Mouse (Mus musculus): ENCODE measurements around the gene Tcf3. TPM values are rescaled to one million over a fixed set of nuclear protein-coding genes. Genes with fewer than 3 reads are reported as not detected.

Gene Tcf3
- polyA plus RNA-seq, 1 experiment = 101 TPM

DNA sequence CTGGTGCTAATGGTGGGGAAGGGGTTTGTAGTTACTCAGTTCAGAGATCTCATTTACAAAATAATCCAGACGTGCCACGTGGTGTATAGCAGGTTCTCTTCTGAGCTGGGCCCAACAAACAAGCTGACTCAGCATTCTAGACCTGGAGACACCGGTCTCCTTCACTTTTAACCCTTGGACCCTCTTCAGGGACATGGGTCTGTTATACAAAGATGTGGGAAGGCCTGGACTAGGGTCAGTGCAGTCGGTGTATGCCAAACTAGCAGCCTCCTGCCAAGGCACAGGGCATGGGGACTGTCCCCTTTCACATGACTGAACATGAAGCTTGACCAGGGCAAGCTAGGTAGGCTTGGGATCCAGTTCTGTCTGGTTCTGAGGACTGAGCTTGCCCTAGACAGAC is 26.9 kb upstream of the Tcf3 start:
- TF ChIP-seq CTCF (IDR thresholded peaks at IDR 0.05; ENCODE audit: extremely low read depth, insufficient read length, insufficient replicate concordance, low read depth, low read length) (no peak), POLR2A (IDR thresholded peaks at IDR 0.05; ENCODE audit: low read depth, low read length) (no peak)
- no peak overlapping the region for H3K4me3 ChIP-seq (ENCODE audit: low read depth, low read length)
- peaks cover 10% of the 10 kb centered on the region for H3K27me3 ChIP-seq (ENCODE audit: control insufficient read depth, insufficient read depth, low read length)
- WGBS = 47% methylated on average over 4 of the region's 4 CpGs
- no peak overlapping the region for H3K27ac ChIP-seq (ENCODE audit: insufficient read depth, low read depth, low read length)
- H3K4me1 ChIP-seq (ENCODE audit: control insufficient read depth, insufficient read depth, insufficient read length, low read length) = no peaks in the 10 kb centered on the region
- H3K36me3 ChIP-seq (ENCODE audit: control insufficient read depth, insufficient read depth, low read length) = no peaks in the 10 kb centered on the region

DNA sequence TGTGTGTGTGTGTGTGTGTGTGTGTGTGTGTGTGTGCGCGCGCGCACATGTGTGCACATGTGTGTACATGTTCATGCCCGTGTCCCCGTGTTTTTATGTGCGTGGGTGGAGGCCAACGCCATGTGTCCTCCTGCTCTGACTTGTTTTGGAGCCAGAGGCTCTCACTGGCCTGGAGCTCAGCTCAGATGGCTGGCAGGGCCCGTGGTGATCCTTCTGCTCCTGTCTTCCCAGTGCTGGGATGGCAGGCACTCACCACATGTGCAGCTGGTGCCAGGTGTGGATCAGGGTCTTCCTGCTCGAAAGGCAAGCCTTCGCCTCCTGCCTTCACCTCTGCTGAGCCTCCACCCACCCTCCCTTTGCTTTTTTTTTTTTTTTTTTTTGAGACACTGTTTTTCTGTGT is 26.2 kb upstream of the Tcf3 start:
- WGBS = 85% methylated on average over 11 of the region's 11 CpGs

DNA sequence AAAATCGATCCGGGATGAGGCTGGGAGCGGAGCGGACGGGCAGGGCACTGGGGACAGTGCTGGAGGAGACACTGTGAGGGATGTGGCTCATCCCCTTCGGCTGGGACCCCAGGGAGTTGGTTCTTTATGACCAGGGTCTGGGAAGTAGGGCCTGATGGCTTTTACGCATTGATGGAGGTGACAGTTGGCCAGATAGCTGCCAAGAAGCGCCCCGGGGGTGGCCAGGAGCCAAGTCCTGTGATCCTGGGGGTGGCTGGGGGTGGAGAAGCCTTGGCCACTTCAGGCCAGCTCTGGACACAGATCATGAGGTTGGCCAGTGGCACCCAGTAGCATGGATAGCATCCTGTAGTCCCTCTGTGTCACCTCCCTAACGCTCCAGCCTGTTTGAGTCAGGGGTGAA is 25.8 kb upstream of the Tcf3 start:
- Histone ChIP-seq H3K4me3 (ENCODE audit: low read depth, low read length) (no peak overlapping the region), H3K4me1 (ENCODE audit: control insufficient read depth, insufficient read depth, insufficient read length, low read length) (no peaks in the 10 kb centered on the region), H3K27me3 (ENCODE audit: control insufficient read depth, insufficient read depth, low read length) (peaks cover 3% of the 10 kb centered on the region; the same call in 1 of the 2 replicates), H3K36me3 (ENCODE audit: control insufficient read depth, insufficient read depth, low read length) (no peaks in the 10 kb centered on the region), H3K27ac (ENCODE audit: insufficient read depth, low read depth, low read length) (no peak overlapping the region)
- 73% methylated on average over 10 of the region's 10 CpGs for WGBS
- TF ChIP-seq POLR2A (IDR thresholded peaks at IDR 0.05; ENCODE audit: low read depth, low read length) (no peak), CTCF (IDR thresholded peaks at IDR 0.05; ENCODE audit: extremely low read depth, insufficient read length, insufficient replicate concordance, low read depth, low read length) (no peak)

More for the DNA sequence above, 26.2 kb upstream of the Tcf3 start:
- H3K27ac ChIP-seq (ENCODE audit: insufficient read depth, low read depth, low read length) = no peak overlapping the region
- H3K4me1 ChIP-seq (ENCODE audit: control insufficient read depth, insufficient read depth, insufficient read length, low read length) = no peaks in the 10 kb centered on the region
- H3K4me3 ChIP-seq (ENCODE audit: low read depth, low read length) = no peak overlapping the region
- no peak for TF ChIP-seq POLR2A (IDR thresholded peaks at IDR 0.05; ENCODE audit: low read depth, low read length)
- TF ChIP-seq CTCF (IDR thresholded peaks at IDR 0.05; ENCODE audit: extremely low read depth, insufficient read length, insufficient replicate concordance, low read depth, low read length) = no peak
- peaks cover 6% of the 10 kb centered on the region for H3K27me3 ChIP-seq (ENCODE audit: control insufficient read depth, insufficient read depth, low read length)
- no peaks in the 10 kb centered on the region for H3K36me3 ChIP-seq (ENCODE audit: control insufficient read depth, insufficient read depth, low read length)

DNA sequence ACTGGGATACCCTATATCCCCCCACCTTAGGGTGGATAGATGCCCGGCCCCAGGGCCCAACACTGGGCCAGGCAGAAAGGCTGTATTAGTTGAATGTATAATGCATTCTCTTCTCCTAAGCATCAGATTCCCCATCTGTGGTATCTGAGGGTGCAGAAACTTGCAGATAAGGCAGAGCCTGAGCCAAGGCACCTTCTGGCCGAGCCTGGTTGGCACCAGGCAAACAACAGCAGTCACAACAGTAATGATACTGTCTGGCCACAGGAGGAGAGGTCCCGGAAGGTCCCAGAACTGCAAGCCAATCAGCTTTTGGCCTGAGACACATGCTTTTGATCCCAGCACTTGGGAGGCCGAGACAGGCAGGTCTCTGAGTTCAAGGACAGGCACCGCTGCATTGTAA is 22.2 kb upstream of the Tcf3 start:
- H3K27ac ChIP-seq (ENCODE audit: insufficient read depth, low read depth, low read length) = no peak overlapping the region

DNA sequence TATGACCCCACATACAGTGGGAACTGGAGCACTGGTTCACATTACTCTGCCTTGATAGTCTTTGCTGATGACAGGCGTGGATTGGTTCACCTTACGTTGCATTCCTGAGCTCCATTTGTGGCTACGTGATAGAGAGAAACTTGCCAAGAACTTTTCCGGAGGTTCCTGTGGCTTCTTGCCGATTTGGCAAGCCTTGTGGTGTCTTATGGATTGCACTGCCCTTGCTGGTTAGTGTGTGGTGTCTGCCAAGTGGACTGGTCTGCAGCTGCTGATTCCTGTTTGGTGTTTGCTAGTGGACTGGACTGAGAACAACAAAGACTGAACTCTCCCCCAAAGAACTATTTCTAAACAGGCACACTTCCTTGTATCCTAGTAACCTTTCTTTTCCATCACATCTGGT is 21.3 kb upstream of the Tcf3 start:
- TF ChIP-seq CTCF (IDR thresholded peaks at IDR 0.05; ENCODE audit: extremely low read depth, insufficient read length, insufficient replicate concordance, low read depth, low read length) (no peak), POLR2A (IDR thresholded peaks at IDR 0.05; ENCODE audit: low read depth, low read length) (no peak)
- WGBS = 84% methylated on average over 5 of the region's 5 CpGs
- no peak overlapping the region for H3K4me3 ChIP-seq (ENCODE audit: low read depth, low read length)
- no peaks in the 10 kb centered on the region for H3K27me3 ChIP-seq (ENCODE audit: control insufficient read depth, insufficient read depth, low read length)
- no peaks in the 10 kb centered on the region for H3K36me3 ChIP-seq (ENCODE audit: control insufficient read depth, insufficient read depth, low read length)
- H3K4me1 ChIP-seq (ENCODE audit: control insufficient read depth, insufficient read depth, insufficient read length, low read length) = no peaks in the 10 kb centered on the region
- no peak overlapping the region for H3K27ac ChIP-seq (ENCODE audit: insufficient read depth, low read depth, low read length)

More for the DNA sequence above, 22.2 kb upstream of the Tcf3 start:
- Histone ChIP-seq H3K4me3 (ENCODE audit: low read depth, low read length) (no peak overlapping the region), H3K36me3 (ENCODE audit: control insufficient read depth, insufficient read depth, low read length) (no peaks in the 10 kb centered on the region), H3K27me3 (ENCODE audit: control insufficient read depth, insufficient read depth, low read length) (no peaks in the 10 kb centered on the region), H3K4me1 (ENCODE audit: control insufficient read depth, insufficient read depth, insufficient read length, low read length) (no peaks in the 10 kb centered on the region)
- 71% methylated on average over 5 of the region's 5 CpGs for WGBS
- TF ChIP-seq CTCF (IDR thresholded peaks at IDR 0.05; ENCODE audit: extremely low read depth, insufficient read length, insufficient replicate concordance, low read depth, low read length) = no peak
- TF ChIP-seq POLR2A (IDR thresholded peaks at IDR 0.05; ENCODE audit: low read depth, low read length) = no peak

DNA sequence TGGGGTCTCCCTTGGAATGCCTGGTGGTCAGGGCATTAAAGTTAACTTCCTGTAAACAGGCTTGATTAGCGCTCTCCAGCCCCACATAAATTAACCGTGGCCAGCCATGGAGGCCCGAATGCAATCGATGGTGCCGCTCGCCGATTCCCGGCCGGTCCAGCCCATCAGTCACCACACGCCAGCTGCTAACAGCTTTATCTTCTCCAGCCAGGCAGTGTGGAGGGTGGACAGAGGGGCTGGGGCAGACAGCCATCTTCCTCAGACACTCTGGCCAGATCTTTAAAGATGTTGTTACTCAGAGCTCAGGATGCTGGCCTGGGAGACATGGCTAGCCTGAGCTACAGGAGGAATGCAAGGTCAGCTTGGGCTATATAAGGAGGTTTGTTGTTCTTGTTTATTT is 20.2 kb upstream of the Tcf3 start:
- TF ChIP-seq CTCF (IDR thresholded peaks at IDR 0.05; ENCODE audit: extremely low read depth, insufficient read length, insufficient replicate concordance, low read depth, low read length) (no peak), POLR2A (IDR thresholded peaks at IDR 0.05; ENCODE audit: low read depth, low read length) (no peak)
- Histone ChIP-seq H3K27me3 (ENCODE audit: control insufficient read depth, insufficient read depth, low read length) (no peaks in the 10 kb centered on the region), H3K4me1 (ENCODE audit: control insufficient read depth, insufficient read depth, insufficient read length, low read length) (no peaks in the 10 kb centered on the region), H3K36me3 (ENCODE audit: control insufficient read depth, insufficient read depth, low read length) (no peaks in the 10 kb centered on the region), H3K27ac (ENCODE audit: insufficient read depth, low read depth, low read length) (no peak overlapping the region), H3K4me3 (ENCODE audit: low read depth, low read length) (no peak overlapping the region)
- 76% methylated on average over 10 of the region's 10 CpGs for WGBS

DNA sequence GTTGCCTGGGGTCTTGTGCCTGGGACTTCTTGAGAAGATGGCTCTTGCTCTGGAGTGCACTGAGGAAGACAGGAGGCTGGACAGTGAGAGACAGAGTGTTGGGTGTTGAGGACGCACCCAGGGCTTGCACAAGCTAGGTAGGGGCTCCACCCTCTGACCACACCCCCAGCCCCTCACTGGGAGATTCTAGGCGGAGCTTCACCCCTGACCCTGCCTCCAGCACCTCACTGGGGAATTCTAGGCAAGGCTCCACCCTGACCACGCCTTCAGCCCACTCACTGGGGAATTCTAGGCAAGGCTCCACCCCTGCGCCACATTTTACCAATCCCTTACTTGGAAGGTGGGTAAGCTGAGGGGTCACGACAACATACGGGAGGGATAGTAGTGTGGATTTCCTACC is 17.2 kb upstream of the Tcf3 start:
- no peaks in the 10 kb centered on the region for H3K27me3 ChIP-seq (ENCODE audit: control insufficient read depth, insufficient read depth, low read length)
- no peaks in the 10 kb centered on the region for H3K36me3 ChIP-seq (ENCODE audit: control insufficient read depth, insufficient read depth, low read length)
- no peak overlapping the region for H3K4me3 ChIP-seq (ENCODE audit: low read depth, low read length)
- 13% methylated on average over 6 of the region's 6 CpGs for WGBS
- no peaks in the 10 kb centered on the region; the same call in 1 of the 2 replicates for H3K4me1 ChIP-seq (ENCODE audit: control insufficient read depth, insufficient read depth, insufficient read length, low read length)
- TF ChIP-seq CTCF (IDR thresholded peaks at IDR 0.05; ENCODE audit: extremely low read depth, insufficient read length, insufficient replicate concordance, low read depth, low read length) (no peak), POLR2A (IDR thresholded peaks at IDR 0.05; ENCODE audit: low read depth, low read length) (no peak)
- no peak overlapping the region for H3K27ac ChIP-seq (ENCODE audit: insufficient read depth, low read depth, low read length)

Measured in small intestine, adult 2 months (tissue).